Mouse (Mus musculus) midbrain, embryonic 10.5 days (tissue): ENCODE results near the gene Nenf. TPM values are rescaled to one million over a fixed set of nuclear protein-coding genes. Genes with fewer than 3 reads are reported as not detected.

Experiments used
- DNase-seq: peaks from one replicate; pipeline ENCODE4 v3.0.0-alpha.2; 2017; ENCODE audit warnings: low spot score
- H3K27ac ChIP-seq: fragments of 300-500 bp; sonication (generic); replicated peaks from 2 replicates; pipeline ENCODE4 v1.5.1; 2016; ENCODE audit warnings: mild to moderate bottlenecking
- H3K27me3 ChIP-seq: fragments of 300-500 bp; sonication (generic); 2 replicates; pipeline ENCODE4 v1.6.1; 2016; ENCODE audit warnings: low read depth, mild to moderate bottlenecking; ENCODE audit not compliant: poor library complexity, severe bottlenecking
- H3K36me3 ChIP-seq: fragments of 300-500 bp; sonication (generic); 2 replicates; pipeline ENCODE4 v1.6.1; 2016; ENCODE audit warnings: mild to moderate bottlenecking, moderate library complexity
- H3K4me1 ChIP-seq: fragments of 300-500 bp; sonication (generic); 2 replicates; pipeline ENCODE4 v1.6.1; 2016
- H3K4me3 ChIP-seq: fragments of 300-500 bp; sonication (generic); 2 replicates; pipeline ENCODE4 v1.5.1; 2016; ENCODE audit warnings: mild to moderate bottlenecking, moderate library complexity
- H3K9me3 ChIP-seq: fragments of 300-500 bp; sonication (generic); replicated peaks from 2 replicates; pipeline ENCODE4 v1.6.1; 2016; ENCODE audit warnings: mild to moderate bottlenecking
- WGBS: fragments of 180-500 bp; shearing (Covaris S2); methylation state at CpG from one replicate; pipeline ENCODE4 v1.1.7; 2016; 5-methylcytosine and 5-hydroxymethylcytosine counted together
- polyA plus RNA-seq: library from polyadenylated mRNA; unstranded; fragments of >200 nt; fragmentation: Nextera tagmentation; extraction: Ambion mirVana; gene quantifications from 2 replicates; pipeline ENCODE4 v1.2.1, GENCODE M21; 2016

The Nenf gene
- 49.4 and 63.5 TPM in 2 replicates for polyA plus RNA-seq

- WGBS = under 1% methylated on average over 54 of the region's 54 CpGs
- peaks cover 13% of the 10 kb centered on the region for H3K27me3 ChIP-seq
- peak within 1 kb of the TSS; percentile 83 for H3K4me3 ChIP-seq
- H3K36me3 ChIP-seq = no peaks in the 10 kb centered on the region
- H3K27ac ChIP-seq = peak within 1 kb of the TSS; percentile 95
- peak; percentile 74 for DNase-seq
- no peaks in the 10 kb centered on the region for H3K9me3 ChIP-seq
- peaks cover 17% of the 10 kb centered on the region for H3K4me1 ChIP-seq
Measured at GRCm38 (mm10) chr1:191317591-191318196, at the start of gene Nenf. TSS of gene Nenf (minus strand) at chr1:191318194.

- DNase-seq = no peak
- peaks cover 21% of the 10 kb centered on the region for H3K36me3 ChIP-seq
- no peaks in the 10 kb centered on the region for H3K9me3 ChIP-seq
- no peaks in the 10 kb centered on the region for H3K27me3 ChIP-seq
- H3K4me3 ChIP-seq = no peak overlapping the region
- H3K27ac ChIP-seq = no peak overlapping the region
- H3K4me1 ChIP-seq = no peaks in the 10 kb centered on the region
- WGBS = 69% methylated on average over 4 of the region's 4 CpGs
Measured at GRCm38 (mm10) chr1:191364477-191364876, 46.5 kb upstream of the Nenf start.

GRCm38 (mm10) chr1:191362412-191362811 lies 44.4 kb upstream of the Nenf start:
- Histone ChIP-seq H3K4me1 (no peaks in the 10 kb centered on the region), H3K27me3 (no peaks in the 10 kb centered on the region), H3K36me3 (peaks cover 30% of the 10 kb centered on the region), H3K4me3 (no peak overlapping the region), H3K9me3 (no peaks in the 10 kb centered on the region), H3K27ac (no peak overlapping the region)
- 91% methylated on average over 6 of the region's 6 CpGs for WGBS
- DNase-seq = no peak

- Histone ChIP-seq H3K36me3 (peaks cover 56% of the 10 kb centered on the region), H3K9me3 (no peaks in the 10 kb centered on the region), H3K27me3 (no peaks in the 10 kb centered on the region), H3K4me3 (no peak overlapping the region), H3K27ac (no peak overlapping the region), H3K4me1 (no peaks in the 10 kb centered on the region)
- DNase-seq = no peak
- 89% methylated on average over 7 of the region's 7 CpGs for WGBS
Measured at GRCm38 (mm10) chr1:191359478-191359877, 41.5 kb upstream of the Nenf start.

GRCm38 (mm10) chr1:191356936-191357335 lies 38.9 kb upstream of the Nenf start:
- no peaks in the 10 kb centered on the region for H3K27me3 ChIP-seq
- 77% methylated on average over 1 of the region's 1 CpGs for WGBS
- H3K4me1 ChIP-seq = no peaks in the 10 kb centered on the region
- H3K9me3 ChIP-seq = no peaks in the 10 kb centered on the region
- no peak overlapping the region for H3K27ac ChIP-seq
- DNase-seq = no peak
- H3K4me3 ChIP-seq = no peak overlapping the region
- peaks cover 77% of the 10 kb centered on the region for H3K36me3 ChIP-seq

GRCm38 (mm10) chr1:191353836-191354235 lies 35.8 kb upstream of the Nenf start:
- no peaks in the 10 kb centered on the region for H3K9me3 ChIP-seq
- no peaks in the 10 kb centered on the region for H3K27me3 ChIP-seq
- H3K4me3 ChIP-seq = no peak overlapping the region
- 73% methylated on average over 4 of the region's 4 CpGs for WGBS
- H3K36me3 ChIP-seq = peaks cover 96% of the 10 kb centered on the region
- H3K4me1 ChIP-seq = no peaks in the 10 kb centered on the region
- H3K27ac ChIP-seq = no peak overlapping the region
- no peak for DNase-seq

- peaks cover 96% of the 10 kb centered on the region for H3K36me3 ChIP-seq
Measured at GRCm38 (mm10) chr1:191352786-191353488, 34.9 kb upstream of the Nenf start.

GRCm38 (mm10) chr1:191350355-191350754 lies 32.4 kb upstream of the Nenf start:
- Histone ChIP-seq H3K9me3 (no peaks in the 10 kb centered on the region), H3K4me3 (no peak overlapping the region), H3K4me1 (no peaks in the 10 kb centered on the region), H3K27me3 (no peaks in the 10 kb centered on the region), H3K36me3 (peaks cover 96% of the 10 kb centered on the region), H3K27ac (no peak overlapping the region)
- 92% methylated on average over 5 of the region's 5 CpGs for WGBS
- no peak for DNase-seq

More at GRCm38 (mm10) chr1:191352786-191353488, 34.9 kb upstream of the Nenf start:
- H3K27me3 ChIP-seq = no peaks in the 10 kb centered on the region
- no peaks in the 10 kb centered on the region for H3K9me3 ChIP-seq
- no peak overlapping the region for H3K27ac ChIP-seq
- no peak overlapping the region for H3K4me3 ChIP-seq
- DNase-seq = no peak
- WGBS = 76% methylated on average over 14 of the region's 14 CpGs
- no peaks in the 10 kb centered on the region for H3K4me1 ChIP-seq

- no peak for DNase-seq
- Histone ChIP-seq H3K27me3 (no peaks in the 10 kb centered on the region), H3K27ac (no peak overlapping the region), H3K4me1 (no peaks in the 10 kb centered on the region), H3K9me3 (no peaks in the 10 kb centered on the region), H3K36me3 (peaks cover 96% of the 10 kb centered on the region), H3K4me3 (no peak overlapping the region)
- 91% methylated on average over 23 of the region's 23 CpGs for WGBS
Measured at GRCm38 (mm10) chr1:191349486-191350037, 31.6 kb upstream of the Nenf start.

- no peak for DNase-seq
- H3K27ac ChIP-seq = no peak overlapping the region
- no peaks in the 10 kb centered on the region for H3K9me3 ChIP-seq
- 76% methylated on average over 5 of the region's 5 CpGs for WGBS
- no peak overlapping the region for H3K4me3 ChIP-seq
- no peaks in the 10 kb centered on the region for H3K4me1 ChIP-seq
- H3K36me3 ChIP-seq = peaks cover 95% of the 10 kb centered on the region
- H3K27me3 ChIP-seq = no peaks in the 10 kb centered on the region
Measured at GRCm38 (mm10) chr1:191348996-191349395, 31.0 kb upstream of the Nenf start.

- Histone ChIP-seq H3K9me3 (no peaks in the 10 kb centered on the region), H3K36me3 (peaks cover 95% of the 10 kb centered on the region), H3K27me3 (no peaks in the 10 kb centered on the region), H3K4me1 (no peaks in the 10 kb centered on the region), H3K27ac (no peak overlapping the region), H3K4me3 (no peak overlapping the region)
- DNase-seq = no peak
- WGBS = 96% methylated on average over 2 of the region's 2 CpGs
Measured at GRCm38 (mm10) chr1:191348592-191348991, 30.6 kb upstream of the Nenf start.

- Histone ChIP-seq H3K4me3 (no peak overlapping the region), H3K36me3 (peaks cover 97% of the 10 kb centered on the region)
- WGBS = 93% methylated on average over 8 of the region's 8 CpGs
Measured at GRCm38 (mm10) chr1:191347602-191348001, 29.6 kb upstream of the Nenf start.

GRCm38 (mm10) chr1:191340530-191340929 lies 22.5 kb upstream of the Nenf start:
- Histone ChIP-seq H3K9me3 (no peaks in the 10 kb centered on the region), H3K4me1 (no peaks in the 10 kb centered on the region), H3K36me3 (peaks cover 96% of the 10 kb centered on the region), H3K27ac (no peak overlapping the region), H3K4me3 (no peak overlapping the region), H3K27me3 (no peaks in the 10 kb centered on the region)
- 92% methylated on average over 4 of the region's 4 CpGs for WGBS
- no peak for DNase-seq

More at GRCm38 (mm10) chr1:191347602-191348001, 29.6 kb upstream of the Nenf start:
- no peaks in the 10 kb centered on the region for H3K27me3 ChIP-seq
- H3K4me1 ChIP-seq = no peaks in the 10 kb centered on the region
- no peaks in the 10 kb centered on the region for H3K9me3 ChIP-seq
- H3K27ac ChIP-seq = no peak overlapping the region
- no peak for DNase-seq
